Mouse (Mus musculus): ENCODE measurements at regions not wholly inside any gene's neighbourhood (a gene's known extent, or its start where the extent isn't known, plus 50 kb on each side); places are given as distances from the start of the nearest gene placed in this dataset.
"Not testable (repeated sequence)": the region's sequence is repeated elsewhere in the genome, so short reads cannot be mapped to it uniquely, and the experiment has no call there.

DNA sequence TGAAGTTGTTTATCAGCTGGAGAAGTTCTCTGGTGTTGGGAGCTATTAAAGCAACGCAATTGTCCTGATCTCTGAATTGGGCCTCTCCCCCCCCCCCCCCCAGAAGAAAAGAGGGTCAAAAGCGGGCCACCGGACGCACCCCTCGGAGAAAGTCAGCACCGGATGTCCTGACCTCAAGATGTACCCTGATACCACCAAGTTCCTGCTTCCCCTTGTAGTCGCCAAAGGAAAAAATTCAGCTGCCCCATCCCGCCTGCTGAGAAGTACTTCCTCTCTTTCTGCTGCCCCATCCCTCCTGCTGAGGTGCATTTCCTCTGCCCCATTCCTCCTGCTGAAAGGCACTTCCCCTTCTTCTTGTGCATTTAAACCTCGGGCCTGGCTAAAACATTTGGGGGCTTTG, 1191.1 kb upstream of the 1700008P02Rik start:
- peak; percentile 91 for DNase-seq (ENCODE audit: low read depth, low spot score)

DNA sequence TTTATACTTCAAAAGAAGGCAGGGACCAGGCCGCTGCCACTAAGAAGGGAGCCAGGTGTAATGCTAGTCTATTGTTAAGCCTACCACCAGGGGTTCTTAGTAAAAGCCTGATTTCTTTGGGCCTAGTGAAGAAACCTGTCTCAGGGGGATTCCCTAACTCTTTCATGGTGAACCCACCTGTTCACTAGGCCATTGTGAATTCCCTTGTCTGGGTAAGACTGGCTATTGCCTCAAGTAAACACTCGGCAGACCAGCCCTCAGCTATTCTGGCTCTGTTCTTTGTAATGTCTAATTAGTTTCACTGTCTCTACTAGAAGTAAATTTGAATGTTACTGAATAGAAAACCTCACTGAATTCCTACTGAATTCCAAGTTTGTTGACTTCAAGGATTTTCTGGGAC, 1184.9 kb upstream of the 1700008P02Rik start:
- peak; percentile 97 for DNase-seq (ENCODE audit: low read depth, low spot score)

DNA sequence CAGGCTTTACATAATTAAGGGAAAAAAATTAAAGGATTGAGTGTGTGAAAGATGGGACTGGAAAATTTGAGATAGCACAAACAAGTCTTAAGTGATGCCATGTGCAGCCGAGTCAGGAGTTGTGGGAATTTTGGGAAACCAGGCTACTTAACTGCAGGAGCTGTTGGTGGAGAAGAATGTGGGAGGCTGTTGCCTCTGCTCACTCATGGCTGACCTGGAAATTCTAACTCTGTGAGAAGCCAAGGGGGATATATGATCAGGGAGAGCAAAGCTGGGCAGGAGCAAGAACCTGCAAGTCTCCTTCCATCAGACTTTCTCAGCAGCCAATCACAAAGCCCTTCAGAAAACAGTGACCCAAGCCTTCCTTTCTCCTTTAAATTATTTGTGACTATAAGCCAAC, 1184.0 kb upstream of the 1700008P02Rik start:
- peak; percentile 17 for DNase-seq (ENCODE audit: low read depth, low spot score)

DNA sequence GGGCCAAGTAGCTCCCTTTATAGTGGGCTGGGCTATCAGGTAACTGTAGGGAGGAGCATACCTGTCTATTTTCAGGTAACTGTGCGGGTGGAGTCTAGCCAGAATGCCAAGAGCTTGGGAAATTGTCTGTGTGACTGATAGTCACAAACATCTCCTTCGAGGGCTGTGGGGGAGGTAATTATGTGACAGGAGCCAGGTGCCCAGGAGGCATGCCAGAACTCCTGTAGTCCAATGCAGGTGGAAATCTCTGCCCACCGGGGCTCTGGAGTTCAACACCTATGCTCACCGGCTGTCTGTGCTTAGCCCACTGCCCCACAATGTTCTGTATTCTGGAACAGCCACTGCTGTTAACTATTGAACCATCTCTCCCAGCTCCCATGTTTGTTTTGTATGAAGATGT, 1179.2 kb upstream of the 1700008P02Rik start:
- no peak for DNase-seq (ENCODE audit: low read depth, low spot score)

DNA sequence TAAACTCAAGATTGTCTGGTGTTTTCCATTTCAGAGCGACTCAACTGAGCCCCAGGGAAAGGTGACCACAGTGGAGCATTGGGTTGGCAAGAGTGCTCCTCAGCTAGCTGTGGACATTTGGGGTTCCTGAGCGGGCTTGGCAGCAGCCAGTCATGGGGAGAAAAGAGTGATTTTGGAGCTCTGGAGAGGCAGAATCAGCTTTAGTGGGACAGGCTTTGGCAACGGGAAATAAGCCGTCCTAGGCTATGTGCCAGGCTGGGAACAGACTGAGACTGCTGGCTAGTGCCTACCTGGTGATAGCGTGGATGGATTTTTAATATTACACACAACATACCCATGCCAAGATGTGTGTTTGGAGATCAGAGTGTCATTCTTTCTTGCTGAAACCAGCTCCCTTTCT, 1167.4 kb upstream of the 1700008P02Rik start:
- no peak for DNase-seq (ENCODE audit: low read depth, low spot score)

DNA sequence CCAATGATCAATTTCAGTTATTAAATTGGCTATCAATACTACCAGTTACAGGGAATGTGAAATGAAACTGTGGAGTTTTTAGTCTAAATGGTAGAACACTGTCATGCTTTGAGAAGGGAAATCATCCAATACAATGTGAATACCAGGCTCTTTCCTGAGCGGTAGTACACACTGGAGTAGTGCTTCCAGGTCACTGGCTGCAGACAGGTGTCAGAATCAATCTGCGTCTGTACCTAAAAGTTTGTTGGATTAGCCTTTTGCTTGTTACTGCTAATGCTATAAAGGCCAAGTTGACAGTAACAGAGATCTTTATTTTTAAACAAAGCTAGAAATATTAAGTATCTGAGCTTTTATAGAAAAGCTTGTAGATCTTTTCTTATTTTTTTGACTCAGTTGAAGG, 1164.9 kb upstream of the 1700008P02Rik start:
- no peak for DNase-seq (ENCODE audit: low read depth, low spot score)

DNA sequence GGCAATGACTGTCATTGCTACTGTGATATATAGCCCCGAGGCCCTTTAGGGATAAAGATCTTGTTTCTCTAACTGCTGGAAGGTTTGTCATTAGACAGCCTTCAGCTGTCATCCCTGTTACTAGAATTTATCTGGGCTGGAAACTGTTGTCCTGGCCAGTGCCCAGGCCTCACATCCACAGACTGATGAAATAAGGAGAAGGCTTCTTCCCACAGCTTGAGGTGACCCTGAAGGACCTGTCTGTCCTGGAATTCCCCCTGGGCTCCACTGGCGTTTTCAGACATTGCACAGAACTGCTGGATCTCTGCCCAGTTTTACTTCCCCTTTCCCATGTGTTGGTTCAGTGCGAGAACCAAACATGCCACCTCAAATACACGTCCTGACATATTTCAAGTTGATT, 1135.2 kb upstream of the 1700008P02Rik start:
- DNase-seq (ENCODE audit: low read depth, low spot score): no peak

DNA sequence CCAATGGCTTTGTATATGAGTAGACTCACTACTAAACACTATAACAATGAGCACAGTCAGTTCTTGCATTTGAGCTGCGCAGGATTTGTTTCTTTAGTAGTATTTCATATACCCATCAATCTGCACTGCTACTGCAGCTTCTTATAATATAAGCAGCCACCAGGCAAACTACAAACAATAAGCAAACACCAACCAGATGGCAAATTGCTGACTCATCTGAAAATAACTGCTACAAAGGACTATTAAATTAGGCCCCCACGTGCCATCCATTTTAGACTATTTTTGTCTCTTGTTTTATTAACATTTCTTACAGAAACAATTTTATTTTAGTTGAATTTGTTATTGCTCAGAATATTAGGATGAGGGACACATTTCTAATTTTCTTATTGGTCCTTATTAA, 1093.5 kb upstream of the 1700008P02Rik start:
- DNase-seq (ENCODE audit: low read depth, low spot score): no peak

DNA sequence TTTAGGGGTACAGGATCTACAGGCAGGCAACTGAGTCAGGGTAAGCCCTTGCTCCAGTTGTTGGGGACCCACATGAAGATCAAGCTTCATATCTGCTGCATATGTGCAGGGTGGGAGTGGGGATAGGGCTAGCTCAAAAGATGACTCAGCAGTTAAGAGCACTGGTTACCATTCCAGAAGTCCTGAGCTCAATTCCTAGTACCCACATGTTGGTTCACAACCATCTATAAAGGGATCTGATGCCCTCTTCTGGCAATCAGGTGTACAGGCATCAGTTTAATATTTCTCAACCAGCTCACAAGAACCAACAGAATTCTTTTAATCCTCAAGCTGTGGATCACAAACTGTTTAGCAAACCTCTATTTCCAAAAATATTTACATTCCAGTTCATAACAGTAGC, 1092.9 kb upstream of the 1700008P02Rik start:
- peak; percentile 77 for DNase-seq (ENCODE audit: low read depth, low spot score)

DNA sequence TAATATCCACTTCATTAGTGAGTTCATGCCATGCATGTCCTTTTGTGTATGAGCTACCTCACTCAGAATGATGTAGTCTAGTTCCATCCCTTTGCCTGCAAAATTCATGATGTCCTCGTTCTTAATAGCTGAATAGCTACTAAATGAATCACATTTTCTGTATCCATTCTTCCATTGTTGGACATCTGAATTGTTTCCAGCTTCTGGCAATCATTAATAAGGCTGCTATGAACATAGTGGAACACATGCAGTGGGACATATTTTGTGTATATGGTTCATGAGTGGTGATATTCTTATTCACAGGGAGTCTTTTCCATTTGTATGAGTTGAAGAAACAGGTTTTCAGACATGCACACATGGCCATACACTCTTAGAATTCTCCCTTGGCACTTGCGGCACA, 1092.2 kb upstream of the 1700008P02Rik start:
- no peak for DNase-seq (ENCODE audit: low read depth, low spot score)

DNA sequence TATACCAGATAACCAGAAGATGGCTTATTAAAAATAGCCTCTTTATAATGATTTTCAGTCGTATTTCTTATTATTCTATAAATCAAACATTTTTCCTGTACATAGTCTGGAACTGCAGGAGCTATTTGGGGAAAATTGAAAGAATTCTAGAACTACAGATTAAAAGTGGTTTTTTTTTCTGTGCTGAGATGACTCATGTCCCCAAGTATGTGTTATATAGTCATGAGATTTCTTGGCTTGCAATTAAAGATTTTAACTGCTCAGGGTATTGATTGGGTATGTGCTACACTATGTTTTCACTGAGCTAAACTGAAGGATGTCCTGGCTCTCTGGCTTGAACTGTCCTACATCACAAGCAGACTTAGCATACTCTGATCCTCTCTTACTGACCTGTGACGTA, 1088.4 kb upstream of the 1700008P02Rik start:
- DNase-seq (ENCODE audit: low read depth, low spot score): no peak

DNA sequence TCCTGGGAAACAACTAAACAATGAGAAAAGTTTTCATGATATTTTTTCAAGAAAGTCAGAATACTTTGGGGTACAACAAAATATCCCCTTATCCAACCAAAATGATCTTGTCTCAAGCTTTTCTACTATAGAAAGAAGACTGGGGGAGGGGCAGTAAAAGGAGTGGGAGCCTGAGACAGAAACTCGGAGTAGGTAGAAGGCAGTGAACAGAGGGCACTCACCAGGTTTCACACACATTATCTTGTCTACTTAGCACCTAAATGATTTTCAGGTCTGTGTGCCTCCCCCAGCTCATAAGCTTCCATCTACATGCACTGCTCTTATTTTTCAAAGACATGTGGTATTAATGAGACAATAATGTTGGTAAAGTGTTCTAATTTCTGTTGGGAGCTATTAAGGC, 1063.3 kb upstream of the 1700008P02Rik start:
- DNase-seq (ENCODE audit: low read depth, low spot score): peak; percentile 71

DNA sequence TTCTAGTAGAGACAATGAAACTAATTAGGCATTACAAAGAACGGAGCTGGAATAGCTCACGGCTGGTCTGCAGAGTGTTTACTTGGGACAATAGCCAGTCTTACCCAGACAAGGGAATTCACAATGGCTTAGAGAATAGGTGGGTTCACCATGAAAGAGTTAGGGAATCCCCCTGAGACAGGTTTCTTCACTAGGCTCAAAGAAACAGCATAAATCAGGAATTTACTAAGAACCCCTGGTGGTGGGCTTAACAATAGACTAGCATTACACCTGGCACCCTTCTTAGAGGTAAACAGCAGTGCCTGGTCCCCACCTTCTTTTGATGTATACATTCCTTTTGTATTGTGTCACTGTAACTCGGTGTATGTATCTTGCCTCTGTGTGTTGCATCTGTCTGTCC, 1062.6 kb upstream of the 1700008P02Rik start:
- DNase-seq (ENCODE audit: low read depth, low spot score): peak; percentile 98

DNA sequence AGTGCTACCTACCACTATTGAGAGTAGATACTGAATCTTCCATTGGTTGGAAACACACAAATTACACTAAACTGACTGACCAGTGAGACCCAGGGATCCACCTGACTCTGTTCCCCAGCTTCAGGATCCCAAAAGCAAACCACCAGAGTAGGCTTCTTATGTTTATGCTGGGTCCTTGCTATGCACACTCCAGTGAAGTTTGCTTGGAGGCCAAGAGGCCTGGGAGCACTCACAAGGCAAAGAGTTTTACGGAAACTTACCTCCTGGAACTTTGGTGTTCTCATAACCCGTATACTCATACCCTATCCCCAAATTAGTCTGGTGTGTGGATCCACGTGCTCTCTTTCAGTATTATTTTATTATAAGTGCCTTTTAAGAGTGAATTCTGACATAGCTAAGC, 1062.1 kb upstream of the 1700008P02Rik start:
- DNase-seq (ENCODE audit: low read depth, low spot score): peak; percentile 88

DNA sequence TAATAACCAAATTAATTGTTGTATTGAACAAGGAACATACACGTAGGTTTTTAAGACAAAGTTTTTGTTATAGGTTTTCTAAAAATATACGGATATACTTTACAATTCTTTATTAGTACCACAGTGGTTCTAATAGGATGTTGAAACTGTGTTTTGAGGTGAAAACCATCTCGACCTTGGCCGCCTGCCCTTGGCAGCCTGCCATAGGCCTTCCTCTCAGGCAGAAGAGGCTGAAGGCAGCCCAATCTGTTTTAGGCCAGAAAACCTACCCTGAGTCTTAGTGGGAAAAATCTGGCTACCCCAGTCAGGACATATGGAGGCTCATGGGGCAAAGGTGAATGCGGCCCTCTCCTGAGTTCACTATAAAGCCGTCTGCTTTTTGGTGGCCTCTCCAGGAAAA, 1049.7 kb upstream of the 1700008P02Rik start:
- DNase-seq (ENCODE audit: low read depth, low spot score): no peak

DNA sequence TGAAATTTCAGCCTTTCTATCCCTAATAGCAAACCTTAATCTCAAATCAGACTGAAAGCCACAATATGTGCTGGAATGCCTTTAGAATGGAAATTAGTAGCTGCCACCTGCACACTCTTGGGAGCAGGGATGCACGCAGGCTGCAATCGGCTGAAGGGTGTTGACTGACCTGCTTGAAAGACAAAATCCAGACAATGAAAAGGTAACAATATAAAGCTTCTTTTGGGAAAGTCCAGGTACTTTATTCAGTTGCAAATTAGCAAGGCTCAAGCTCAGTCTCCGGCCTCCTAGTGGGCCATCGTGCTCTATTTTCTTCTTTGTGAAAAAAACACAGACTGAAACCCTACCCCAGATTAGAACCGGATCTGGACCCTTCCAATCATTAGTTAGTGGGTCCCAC, 1047.6 kb upstream of the 1700008P02Rik start:
- DNase-seq (ENCODE audit: low read depth, low spot score): peak; percentile 81

DNA sequence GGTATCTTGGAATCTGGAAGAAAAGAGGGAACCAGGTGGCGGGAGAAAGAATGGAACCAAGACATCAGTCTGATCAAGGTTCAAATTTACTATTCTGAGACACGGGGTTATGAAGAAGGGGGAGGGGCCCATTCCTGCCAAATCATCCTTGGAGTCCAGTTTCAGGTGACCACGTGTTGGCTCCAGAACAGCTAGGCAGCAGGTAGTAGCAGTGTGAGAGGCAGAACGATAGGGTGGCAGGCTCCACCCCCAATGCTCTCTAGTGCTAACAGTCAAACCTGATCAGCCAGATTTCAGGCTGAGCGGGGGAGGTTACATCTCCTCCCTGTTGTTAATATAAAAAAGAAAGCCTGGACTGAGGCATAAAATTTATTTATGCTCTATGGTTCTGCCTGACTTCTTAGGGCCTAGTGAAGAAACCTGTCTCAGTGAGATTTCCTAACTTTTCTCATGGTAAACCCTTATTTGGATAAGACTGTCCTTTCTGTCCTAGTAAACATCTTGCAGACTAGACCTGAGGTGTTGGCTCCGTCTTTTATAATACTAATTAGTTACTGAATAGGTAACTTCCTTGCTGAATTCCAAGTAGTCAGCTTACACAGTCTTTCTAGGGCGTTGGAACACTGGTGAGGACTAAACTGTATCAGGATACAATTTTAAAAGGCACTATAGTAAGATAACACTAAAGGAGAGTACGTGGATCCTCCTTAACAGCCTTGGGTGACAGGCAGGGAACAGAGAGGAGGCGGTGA, 1046.3 kb upstream of the 1700008P02Rik start:
- not testable (repeated sequence) for DNase-seq (ENCODE audit: low read depth, low spot score)
